Mouse (Mus musculus): Measurements from ENCODE around the gene Plekhh2.

- TF ChIP-seq CTCF (conservative IDR thresholded peaks at IDR 0.05; ENCODE audit: low read length) (no peak), NANOG (IDR thresholded peaks at IDR 0.05; ENCODE audit: borderline replicate concordance, low read length) (no peak), POU5F1 (IDR thresholded peaks at IDR 0.05; ENCODE audit: borderline replicate concordance, low read length) (no peak)
Measured at GRCm38 (mm10) chr17:84603202-84603627, 91.5 kb downstream of the Plekhh2 start.
